Mouse (Mus musculus) liver, embryonic 14.5 days (tissue): ENCODE data around the gene Gm26938. TPM values are rescaled to one million over a fixed set of nuclear protein-coding genes. Genes with fewer than 3 reads are reported as not detected.

ENCODE experiments used
- ATAC-seq: fragments of 200-750 bp; cut with Nextera tagmentation; 2 replicates; pipeline ENCODE4 v1.8.0; 2017; ENCODE audit warnings: moderate number of reproducible peaks, mild to moderate bottlenecking, moderate library complexity; ENCODE audit not compliant: insufficient read depth
- DNase-seq, 3 experiments: peaks; one replicate each; pipeline ENCODE4 v3.0.0-alpha.2; 2012 to 2013; ENCODE audit warnings: low read depth in 3 of 3, low spot score in 3 of 3
- H3K27ac ChIP-seq: fragments of 300-500 bp; sonication (generic); 2 replicates; pipeline ENCODE4 v1.5.1; 2014; ENCODE audit warnings: moderate library complexity, mild to moderate bottlenecking, control low read depth, inconsistent platforms
- H3K27me3 ChIP-seq: fragments of 300-500 bp; sonication (generic); 2 replicates; pipeline ENCODE4 v1.6.1; 2014; ENCODE audit warnings: mild to moderate bottlenecking, low read length, moderate library complexity; ENCODE audit not compliant: control insufficient read depth, insufficient read depth
- H3K36me3 ChIP-seq: fragments of 300-500 bp; sonication (generic); replicated peaks from 2 replicates; pipeline ENCODE4 v1.6.1; 2014; ENCODE audit warnings: low read depth; ENCODE audit not compliant: control insufficient read depth, insufficient read depth
- H3K4me1 ChIP-seq, 2 experiments: fragments of 200-500 bp in 1 of 2; fragments of 300-500 bp in 1 of 2; sonication (generic) in 1 of 2; replicated peaks; 2 replicates each; pipeline ENCODE4 v1.6.1; 2012 to 2014; ENCODE audit warnings: antibody characterized with exemption in 1 of 2, inconsistent platforms in 1 of 2, low read length in 1 of 2; ENCODE audit not compliant: control insufficient read depth in 2 of 2, insufficient read depth in 2 of 2
- H3K4me2 ChIP-seq: fragments of 300-500 bp; sonication (generic); 2 replicates; pipeline ENCODE4 v1.6.1; 2014; ENCODE audit warnings: low read depth, mild to moderate bottlenecking, control low read depth, moderate library complexity
- H3K4me3 ChIP-seq, 2 experiments: fragments of 200-500 bp in 1 of 2; fragments of 300-500 bp in 1 of 2; sonication (generic) in 1 of 2; 2 replicates each; pipeline ENCODE4 v1.5.1; 2012 to 2014; ENCODE audit warnings: low read depth in 2 of 2, low read length in 2 of 2, mild to moderate bottlenecking in 2 of 2, control low read depth in 1 of 2, inconsistent platforms in 1 of 2, moderate library complexity in 1 of 2; ENCODE audit not compliant: insufficient read depth in 1 of 2
- H3K9ac ChIP-seq: fragments of 300-500 bp; sonication (generic); replicated peaks from 2 replicates; pipeline ENCODE4 v1.6.1; 2014; ENCODE audit warnings: mild to moderate bottlenecking, control low read depth, moderate library complexity
- H3K9me3 ChIP-seq: fragments of 300-500 bp; sonication (generic); 2 replicates; pipeline ENCODE4 v1.6.1; 2016; ENCODE audit warnings: low read length, mixed read lengths; ENCODE audit not compliant: control insufficient read depth
- CTCF ChIP-seq: IDR thresholded peaks from 2 replicates; pipeline ENCODE4 v1.5.1; 2016; ENCODE audit warnings: antibody characterized with exemption, low read depth, control low read depth
- EP300 ChIP-seq: IDR thresholded peaks from 2 replicates; pipeline ENCODE4 v1.6.1; 2016; ENCODE audit warnings: antibody characterized with exemption, low read depth
- WGBS: fragments of 180-500 bp; shearing (Covaris S2); extraction: QIAGEN DNeasy Blood & Tissue Kit; methylation state at CpG from one replicate; pipeline ENCODE4 v1.1.7; 2014; ENCODE audit not compliant: insufficient replicate concordance; 5-methylcytosine and 5-hydroxymethylcytosine counted together
- polyA plus RNA-seq, 2 experiments: library from polyadenylated mRNA; depleted of rRNA in 1 of 2; stranded (reverse) in 1 of 2; unstranded in 1 of 2; fragments of >200 nt; fragmentation: Nextera tagmentation in 1 of 2; extraction: Ambion mirVana in 1 of 2; gene quantifications; 2 replicates each; pipeline versions ENCODE4 v1.2.1 to v1.2.3; 2012 to 2014

The Gm26938 gene
- polyA plus RNA-seq, 2 experiments: not detected

DNA sequence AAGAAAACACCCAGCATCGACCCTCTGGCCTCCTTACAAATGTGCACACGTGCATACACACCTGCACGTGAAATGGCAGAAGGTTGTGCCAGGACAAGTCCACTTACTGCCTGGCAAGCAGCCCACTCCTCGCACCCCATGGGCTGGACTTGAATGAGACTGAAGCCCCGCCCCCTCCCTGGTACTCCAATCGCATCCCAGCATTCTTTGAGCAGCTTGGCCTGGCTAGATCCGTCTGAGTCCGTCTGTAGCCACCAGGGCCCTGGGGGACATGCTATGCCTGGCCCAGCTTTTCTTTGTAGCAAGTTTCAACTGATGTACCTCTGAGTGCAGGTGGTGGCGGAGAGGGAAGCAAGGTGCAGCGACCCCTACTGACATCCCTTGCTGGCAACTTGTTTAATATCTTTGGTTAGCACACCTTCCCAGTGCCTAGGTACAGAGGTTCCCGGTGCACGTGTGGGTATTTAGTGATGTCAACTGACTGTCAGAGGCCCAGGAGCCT, 22.6 kb downstream of the Gm26938 start:
- TF ChIP-seq EP300: no peak
- TF ChIP-seq CTCF: no peak
- H3K4me3 ChIP-seq: peak overlapping the region; percentile 15 to 22
- H3K9ac ChIP-seq: peak overlapping the region; percentile 65
- DNase-seq (peak in 2 of 3 experiments; percentile 70 to 73), ATAC-seq (peak; percentile 64)
- peak overlapping the region; percentile 95 for H3K27ac ChIP-seq
- H3K4me1 ChIP-seq: peaks cover 40 to 45% of the 10 kb centered on the region in 2 experiments
- 4% methylated on average over 12 of the region's 12 CpGs for WGBS
- no peaks in the 10 kb centered on the region for H3K27me3 ChIP-seq
- H3K9me3 ChIP-seq: no peaks in the 10 kb centered on the region; the same call in 1 of the 2 replicates
- H3K4me2 ChIP-seq: peak overlapping the region; percentile 66
- H3K36me3 ChIP-seq: peaks cover 45% of the 10 kb centered on the region

DNA sequence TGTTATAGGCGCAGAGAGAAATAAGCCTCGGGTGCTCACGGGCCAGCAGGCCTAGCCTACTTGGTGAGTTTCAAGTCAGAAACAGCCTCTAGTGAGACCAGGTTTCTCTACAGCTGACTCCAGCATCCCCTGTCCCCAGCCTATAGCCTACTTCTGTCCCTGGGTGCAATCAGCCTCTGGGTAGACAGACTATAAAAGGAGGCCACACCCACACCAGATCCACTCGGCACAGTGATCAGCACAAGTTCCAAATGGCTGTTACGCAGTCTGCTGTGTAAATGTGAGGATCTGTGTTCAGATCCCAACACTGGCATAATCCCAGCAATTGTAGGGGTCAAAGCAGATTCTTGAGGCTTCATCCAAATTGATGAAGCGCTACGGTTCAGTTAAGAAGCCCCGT, 23.0 kb downstream of the Gm26938 start:
- H3K36me3 ChIP-seq: peaks cover 45% of the 10 kb centered on the region

DNA sequence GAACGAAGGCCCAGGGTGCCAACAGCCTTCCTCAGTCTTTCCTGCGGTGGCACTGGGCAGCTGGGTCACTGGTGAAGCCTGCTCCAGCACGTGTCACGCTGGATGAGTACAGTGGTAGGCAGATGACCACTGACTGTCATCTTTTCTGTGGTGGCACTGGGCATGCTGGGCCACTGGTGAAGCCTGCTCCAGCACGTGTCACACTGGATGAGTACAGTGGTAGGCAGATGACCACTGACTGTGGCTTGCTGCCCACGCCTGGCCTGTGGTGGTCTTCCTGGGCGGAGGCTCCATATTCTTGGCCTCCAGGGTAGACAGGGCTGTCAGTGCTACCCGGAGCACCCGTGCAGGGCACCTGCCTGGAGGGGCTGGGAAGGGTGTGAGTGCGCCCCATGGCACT, 24.3 kb downstream of the Gm26938 start:
- ATAC-seq (no peak), DNase-seq (no peak)
- Histone ChIP-seq H3K4me3 (no peak overlapping the region), H3K4me2 (no peak overlapping the region), H3K27me3 (no peaks in the 10 kb centered on the region), H3K27ac (peak overlapping the region; percentile 95; the same call in 1 of the 2 replicates), H3K9ac (no peak overlapping the region), H3K9me3 (no peaks in the 10 kb centered on the region), H3K36me3 (peaks cover 47% of the 10 kb centered on the region), H3K4me1 (peaks cover 40 to 49% of the 10 kb centered on the region in 2 experiments)
- WGBS: 82% methylated on average over 10 of the region's 10 CpGs
- TF ChIP-seq EP300 (no peak), CTCF (no peak)

More for the DNA sequence above, 23.0 kb downstream of the Gm26938 start:
- Histone ChIP-seq H3K9ac (peak overlapping the region; percentile 65), H3K27ac (peak overlapping the region; percentile 95), H3K4me2 (peak overlapping the region; percentile 66), H3K9me3 (no peaks in the 10 kb centered on the region; the same call in 1 of the 2 replicates), H3K27me3 (no peaks in the 10 kb centered on the region), H3K4me3 (peak overlapping the region in 1 of 2 experiments; percentile 15; a peak in 2 of 4 replicates), H3K4me1 (peaks cover 40 to 45% of the 10 kb centered on the region in 2 experiments)
- ATAC-seq (peak; percentile 28; the same call in 1 of the 2 replicates), DNase-seq (peak in 2 of 3 experiments; percentile 54 to 63)
- TF ChIP-seq CTCF (no peak), EP300 (no peak)
- 56% methylated on average over 8 of the region's 8 CpGs for WGBS

DNA sequence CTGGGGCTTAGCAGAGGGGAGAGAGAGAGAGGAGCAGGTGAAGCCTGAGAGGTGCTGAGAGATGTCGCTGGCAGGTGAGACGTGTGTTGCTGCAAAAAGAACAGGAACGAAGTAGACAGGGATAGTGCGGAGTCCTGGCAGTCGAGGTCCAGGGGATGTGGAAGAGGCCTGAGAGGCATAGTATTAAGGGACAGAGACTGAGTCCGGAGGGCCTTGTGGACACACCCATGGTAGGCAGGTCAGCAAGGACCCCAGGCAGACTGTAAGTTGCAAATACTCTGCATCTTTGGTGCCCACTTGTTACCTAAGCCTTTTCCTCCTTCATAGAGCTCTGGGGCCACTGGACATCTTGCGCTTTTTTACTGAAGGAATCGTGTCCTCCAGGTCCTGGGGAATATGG, 25.0 kb downstream of the Gm26938 start:
- no peak overlapping the region for H3K4me3 ChIP-seq
- H3K4me1 ChIP-seq: peaks cover 38 to 48% of the 10 kb centered on the region in 2 experiments
- 89% methylated on average over 8 of the region's 8 CpGs for WGBS
- TF ChIP-seq EP300 (no peak), CTCF (no peak)
- peaks cover 52% of the 10 kb centered on the region for H3K36me3 ChIP-seq
- DNase-seq: no peak
- no peak overlapping the region for H3K4me2 ChIP-seq
- H3K27ac ChIP-seq: no peak overlapping the region; the same call in 1 of the 2 replicates
- no peak overlapping the region for H3K9ac ChIP-seq
- H3K27me3 ChIP-seq: no peaks in the 10 kb centered on the region
- H3K9me3 ChIP-seq: no peaks in the 10 kb centered on the region
- ATAC-seq: no peak

DNA sequence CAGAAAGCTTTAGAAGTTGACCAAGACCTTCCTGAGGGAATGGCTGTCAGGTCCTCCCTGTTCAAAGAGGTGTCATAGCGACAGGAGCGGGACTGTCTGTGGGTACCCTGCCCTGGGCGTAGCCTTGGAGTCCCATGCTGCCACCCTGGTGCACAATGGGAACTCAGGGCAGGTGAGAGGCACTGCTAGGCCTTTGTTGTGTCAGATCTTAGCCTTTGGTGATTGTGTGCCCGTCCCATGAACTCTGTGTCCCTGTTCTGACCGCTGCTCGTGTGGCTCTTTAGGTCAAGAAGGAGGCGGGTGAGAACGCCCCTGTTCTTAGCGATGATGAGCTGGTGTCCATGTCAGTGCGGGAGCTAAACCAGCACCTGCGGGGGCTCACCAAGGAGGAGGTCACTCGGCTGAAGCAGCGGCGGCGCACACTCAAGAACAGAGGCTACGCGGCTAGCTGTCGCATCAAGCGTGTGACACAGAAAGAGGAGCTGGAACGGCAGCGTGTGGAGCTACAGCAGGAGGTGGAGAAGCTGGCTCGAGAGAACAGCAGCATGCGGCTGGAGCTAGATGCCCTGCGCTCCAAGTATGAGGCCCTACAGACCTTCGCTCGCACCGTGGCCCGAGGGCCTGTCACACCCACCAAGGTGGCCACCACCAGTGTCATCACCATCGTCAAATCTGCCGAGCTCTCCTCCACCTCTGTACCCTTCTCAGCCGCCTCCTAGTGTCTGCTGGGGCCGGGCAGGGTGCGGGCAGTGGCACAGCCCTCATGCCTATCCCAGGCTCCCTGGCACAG, 26.2 kb downstream of the Gm26938 start:
- TF ChIP-seq CTCF (no peak), EP300 (no peak)
- peaks cover 32 to 48% of the 10 kb centered on the region in 2 experiments for H3K4me1 ChIP-seq
- no peak overlapping the region for H3K9ac ChIP-seq
- ATAC-seq (no peak), DNase-seq (no peak)
- H3K9me3 ChIP-seq: no peaks in the 10 kb centered on the region
- 92% methylated on average over 33 of the region's 33 CpGs for WGBS
- H3K27me3 ChIP-seq: no peaks in the 10 kb centered on the region
- no peak overlapping the region for H3K4me3 ChIP-seq
- no peak overlapping the region for H3K4me2 ChIP-seq
- H3K27ac ChIP-seq: no peak overlapping the region
- peaks cover 61% of the 10 kb centered on the region for H3K36me3 ChIP-seq
